Mouse (Mus musculus) megakaryocyte, adult 5-6 weeks (primary cell): ENCODE measurements around the gene Gm10842. TPM values are rescaled to one million over a fixed set of nuclear protein-coding genes. Genes with fewer than 3 reads are reported as not detected.
"Not testable (repeated sequence)": the region's sequence is repeated elsewhere in the genome, so short reads cannot be mapped to it uniquely, and the experiment has no call there.

Experiments
- ATAC-seq: 2 replicates; pipeline ENCODE4 v1.8.0; 2016; ENCODE audit warnings: mild to moderate bottlenecking, inconsistent platforms; ENCODE audit not compliant: poor library complexity, severe bottlenecking
- total RNA-seq, 2 experiments: library from RNA; stranded (forward) in 1 of 2; stranded (reverse) in 1 of 2; fragments of 153-499, 151-499 nt in 1 of 2; fragments of 221-1000, 200-1000 nt in 1 of 2; gene quantifications; 2 replicates each; pipeline versions ENCODE4 v1.2.3 to v1.2.4; 2015 to 2017

Gm10842 gene
- total RNA-seq (2015), result not detected in 2 replicates
- total RNA-seq (2017), result not detected in 2 replicates

DNA sequence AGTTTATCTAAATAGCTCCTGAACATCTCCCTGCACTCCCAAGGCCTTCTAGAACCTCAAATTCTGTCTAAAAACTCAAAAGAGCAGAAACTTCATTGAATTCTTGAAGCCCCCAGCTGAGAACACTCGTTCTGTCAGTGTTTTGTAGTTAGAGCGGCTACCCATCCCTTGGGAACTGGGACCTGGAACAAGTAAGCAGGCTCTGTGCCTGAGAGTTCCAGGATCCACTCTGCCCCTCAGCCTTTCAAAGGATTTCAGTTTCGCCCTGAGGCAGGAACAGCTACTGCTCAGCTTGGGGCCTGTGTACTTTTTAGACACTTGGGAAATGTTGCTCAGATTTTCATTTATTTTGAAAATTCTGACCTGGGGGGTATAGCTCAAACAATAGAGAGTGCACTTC, at the start of gene Gm10842:
Gm10842 (plus strand) TSS at position 301 of the 400 bp plus-strand sequence.
- ATAC-seq, result no peak

DNA sequence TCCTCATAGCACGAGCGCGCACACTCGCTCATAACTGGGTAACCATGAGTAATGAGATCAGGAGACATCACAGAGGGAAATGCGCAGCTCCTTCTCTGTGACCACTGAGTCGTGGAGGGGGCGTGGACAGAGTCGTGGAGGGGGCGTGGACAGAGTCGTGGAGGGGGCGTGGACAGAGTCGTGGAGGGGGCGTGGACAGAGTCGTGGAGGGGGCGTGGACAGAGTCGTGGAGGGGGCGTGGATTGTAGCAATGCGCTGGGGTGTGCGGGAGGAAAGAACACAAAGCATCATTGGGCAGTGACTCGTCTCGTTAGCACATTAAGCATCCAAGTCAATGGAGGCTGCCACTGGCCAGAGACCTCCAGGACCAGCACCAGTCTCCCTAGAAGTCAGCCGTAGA, 34.2 kb upstream of the Gm10842 start:
- not testable (repeated sequence) for ATAC-seq

DNA sequence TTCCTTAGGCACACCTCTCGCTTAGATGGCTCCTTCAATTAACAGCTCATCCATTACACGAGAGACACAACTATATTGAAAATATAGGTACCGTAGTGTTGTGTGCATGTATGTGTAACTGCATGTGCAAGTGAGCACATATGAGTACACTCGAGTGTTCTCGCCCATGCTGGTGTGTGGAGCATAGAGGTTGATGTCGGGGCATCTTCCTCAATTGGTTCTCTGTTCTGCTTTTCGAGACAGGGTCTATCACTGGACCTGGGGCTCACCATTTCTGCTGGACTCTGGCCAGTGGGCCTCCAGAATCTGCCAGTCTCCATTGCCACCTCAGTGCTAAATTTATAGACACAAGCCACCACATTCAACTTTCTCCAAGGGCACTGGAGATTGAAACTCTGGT, 28.9 kb upstream of the Gm10842 start:
- ATAC-seq, result peak; percentile 57

DNA sequence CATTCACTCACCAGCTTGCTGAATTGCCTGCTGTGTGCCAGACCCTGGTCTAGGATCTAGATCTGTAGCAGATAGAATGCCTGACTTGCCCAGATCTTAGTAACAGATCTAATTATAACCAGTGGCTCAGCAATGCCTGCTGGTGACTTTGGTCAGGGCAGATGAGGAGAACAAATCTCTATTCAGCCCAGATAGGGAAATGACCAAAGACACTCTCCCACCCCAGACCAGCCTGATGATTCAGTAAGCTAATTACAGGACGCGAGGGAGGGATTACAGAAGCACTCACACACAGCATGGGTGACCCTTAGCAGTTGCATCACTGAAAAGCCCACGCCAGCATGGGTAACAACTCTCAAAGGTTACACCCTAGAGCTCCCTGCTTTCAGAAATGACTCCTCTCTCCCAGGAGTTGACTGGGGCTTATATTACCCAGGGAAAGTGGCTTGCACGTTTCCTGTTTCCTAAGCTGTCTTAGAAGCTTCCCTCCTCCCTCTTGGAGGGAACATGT, 26.1 kb upstream of the Gm10842 start:
- ATAC-seq, result no peak

DNA sequence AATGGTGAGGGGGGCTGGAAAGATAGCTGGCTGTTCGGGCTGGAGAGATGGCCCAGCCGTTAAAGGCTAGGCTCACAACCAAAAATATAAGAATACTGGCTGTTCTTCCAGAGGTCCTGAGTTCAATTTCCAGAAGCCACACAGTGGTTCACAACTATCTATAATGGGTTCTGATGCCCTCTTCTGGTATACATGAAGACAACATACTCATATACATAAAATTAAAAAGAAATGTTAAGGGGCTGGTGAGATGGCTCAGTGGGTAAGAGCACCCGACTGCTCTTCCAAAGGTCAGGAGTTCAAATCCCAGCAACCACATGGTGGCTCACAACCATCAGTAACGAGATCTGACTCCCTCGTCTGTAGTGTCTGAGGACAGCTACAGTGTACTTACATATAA, 24.9 kb upstream of the Gm10842 start:
- ATAC-seq, result not testable (repeated sequence)

DNA sequence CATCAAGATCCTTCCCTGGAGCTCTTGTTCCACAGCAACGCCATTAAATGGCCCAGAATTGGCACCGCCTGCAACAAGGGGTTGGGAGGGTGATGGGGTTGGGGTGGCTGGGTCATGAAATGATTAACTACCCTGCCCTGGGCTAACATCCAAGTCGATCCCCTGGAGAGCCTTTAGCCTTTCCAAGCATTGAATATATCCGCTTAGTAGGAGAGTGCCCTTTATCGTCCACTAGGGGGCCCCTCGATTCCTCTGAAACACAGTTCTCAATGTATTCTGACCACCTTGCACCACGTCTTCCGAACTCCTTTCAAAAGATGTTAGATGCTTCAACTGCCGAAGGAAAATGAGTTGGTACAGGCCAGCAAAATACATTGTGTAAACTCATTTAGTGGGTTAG, 22.7 kb upstream of the Gm10842 start:
- ATAC-seq, result peak; percentile 46; the same call in 1 of the 2 replicates

DNA sequence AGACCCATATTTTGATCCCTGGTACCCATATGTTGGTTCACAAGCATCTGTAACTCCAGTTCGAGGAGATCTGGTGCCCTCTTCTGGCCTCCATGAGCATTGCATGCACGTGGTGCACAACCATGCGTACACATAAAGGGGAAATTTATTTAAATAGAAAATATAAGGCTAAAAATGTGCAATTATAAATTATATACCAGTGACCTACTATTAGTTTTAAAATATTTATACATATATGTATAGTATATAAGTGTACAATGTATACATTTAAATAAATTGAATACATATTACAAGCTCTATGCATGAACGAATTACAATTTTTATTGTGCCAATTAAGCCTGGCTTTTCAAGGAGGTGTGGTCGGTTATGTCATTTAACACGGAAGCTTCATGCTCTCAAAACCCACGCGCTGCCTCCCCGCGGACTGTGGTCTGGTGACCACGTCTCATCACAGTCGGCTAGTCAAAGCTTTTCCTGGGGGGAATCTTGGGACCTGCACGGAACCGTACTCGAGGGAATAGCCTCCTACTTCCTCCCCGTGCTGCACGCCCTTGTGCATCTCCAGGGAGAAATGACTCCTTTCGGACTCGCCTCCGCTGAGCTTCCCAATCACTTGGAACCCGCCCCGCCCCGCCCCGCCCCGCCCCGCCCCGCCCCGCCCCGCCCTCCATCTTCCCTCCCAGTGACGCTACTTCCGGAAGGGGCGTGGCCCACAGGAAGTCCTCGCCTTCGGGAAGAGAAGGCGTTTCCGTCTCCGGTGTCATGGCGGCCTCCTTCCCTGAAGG, 20.8 kb upstream of the Gm10842 start, which contains the start of gene Mettl2:
Mettl2 (plus strand) TSS at position 691 of the 785 bp plus-strand sequence.
- ATAC-seq, result peak; percentile 91

DNA sequence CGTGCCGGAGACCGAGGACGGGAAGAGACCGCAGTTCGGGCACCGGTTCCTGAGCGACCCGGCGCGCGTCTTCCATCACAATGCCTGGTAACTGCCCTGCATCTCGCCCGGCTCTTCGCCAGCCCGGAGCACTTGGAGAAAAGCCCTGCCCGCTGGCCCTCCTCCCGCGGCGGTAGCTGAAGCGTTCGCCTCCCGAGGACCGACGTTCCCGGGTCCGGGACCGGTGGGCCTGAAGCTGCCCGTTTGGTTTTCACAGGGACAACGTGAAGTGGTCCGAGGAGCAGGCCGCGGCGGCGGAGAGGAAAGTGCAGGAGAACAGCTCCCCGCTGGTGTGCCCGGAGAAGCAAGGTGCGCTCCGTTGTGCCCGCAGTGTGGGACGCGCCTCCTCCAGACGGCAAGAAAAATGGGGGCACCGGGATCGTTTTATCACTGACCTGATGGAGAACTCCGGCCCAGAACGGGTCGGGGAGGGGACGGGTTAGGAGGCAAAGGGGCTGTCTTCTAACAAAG, 20.1 kb upstream of the Gm10842 start:
- ATAC-seq, result peak; percentile 15

DNA sequence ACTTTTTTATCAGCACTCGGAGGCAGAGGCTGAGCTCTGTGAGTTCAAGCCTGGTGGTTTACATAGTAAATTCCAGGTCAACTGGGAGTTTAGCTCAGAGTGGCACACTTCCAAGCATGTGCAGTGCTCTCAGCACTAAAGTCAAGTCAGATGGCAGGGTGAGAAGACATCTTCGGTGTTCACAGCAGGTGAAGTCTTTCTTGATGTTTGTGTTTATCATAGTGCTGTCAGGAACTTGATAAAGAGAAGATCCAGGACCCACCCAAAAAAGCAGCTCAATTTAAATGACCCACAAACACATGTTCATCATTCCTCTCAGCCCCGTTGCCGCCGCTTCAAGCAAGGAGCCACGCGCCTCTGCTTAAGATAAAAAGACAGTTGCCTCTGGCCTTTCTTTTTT, 11.0 kb upstream of the Gm10842 start:
- no peak for ATAC-seq

DNA sequence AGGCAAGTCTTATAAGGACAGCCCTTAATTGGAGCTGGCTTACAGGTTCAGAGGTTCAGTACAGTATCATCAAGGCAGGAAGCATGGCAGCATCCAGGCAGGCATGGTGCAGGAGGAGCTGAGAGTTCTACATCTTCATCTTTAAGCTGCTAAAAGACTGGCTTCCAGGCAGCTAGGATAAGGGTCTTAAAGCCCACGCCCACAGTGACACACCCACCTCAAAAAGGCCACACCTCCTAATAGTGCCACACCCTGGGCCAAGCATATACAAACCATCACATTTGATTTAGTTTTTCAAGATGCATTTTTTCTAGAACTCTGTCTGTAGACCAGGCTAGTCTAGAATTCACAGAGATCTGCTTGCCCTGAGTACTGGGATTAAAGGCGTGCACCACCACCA, 9.4 kb upstream of the Gm10842 start:
- not testable (repeated sequence) for ATAC-seq

DNA sequence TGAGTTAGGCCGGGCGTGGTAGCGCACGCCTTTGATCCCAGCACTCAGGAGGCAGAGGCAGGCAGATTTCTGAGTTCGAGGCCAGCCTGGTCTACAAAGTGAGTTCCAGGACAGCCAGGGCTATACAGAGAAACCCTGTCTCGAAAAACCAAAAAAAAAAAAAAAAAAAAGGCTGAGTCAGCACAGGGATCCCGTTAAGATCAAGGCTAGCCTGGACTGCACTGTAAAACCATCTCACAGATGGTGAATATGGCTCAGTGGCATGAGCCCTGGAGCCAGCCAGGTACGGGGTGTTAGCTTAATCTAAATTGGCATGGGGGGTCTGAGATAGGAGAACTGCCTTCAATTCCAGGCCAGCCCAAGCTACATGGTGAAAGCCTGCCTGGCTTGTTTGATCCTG, 6.2 kb upstream of the Gm10842 start:
- not testable (repeated sequence) for ATAC-seq

DNA sequence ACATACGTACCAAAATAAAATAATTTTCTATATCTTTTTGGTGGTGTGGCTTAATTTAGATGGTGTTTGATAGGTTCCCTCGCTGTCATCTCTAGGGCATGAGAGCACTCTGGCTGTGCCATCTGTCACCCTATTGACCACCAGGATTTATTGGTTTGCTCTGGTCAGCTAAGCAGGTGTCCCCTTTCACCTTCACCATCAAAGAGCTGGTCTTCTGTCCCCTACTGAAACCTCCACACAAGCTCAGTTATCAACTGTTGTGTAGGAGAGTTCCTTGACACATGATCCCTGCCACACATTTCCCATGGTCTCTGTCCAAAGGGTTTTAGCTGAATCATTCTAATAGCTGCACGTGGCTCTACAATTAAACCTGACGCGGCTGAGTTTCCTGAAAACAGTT, 5.6 kb upstream of the Gm10842 start:
- ATAC-seq, result no peak

DNA sequence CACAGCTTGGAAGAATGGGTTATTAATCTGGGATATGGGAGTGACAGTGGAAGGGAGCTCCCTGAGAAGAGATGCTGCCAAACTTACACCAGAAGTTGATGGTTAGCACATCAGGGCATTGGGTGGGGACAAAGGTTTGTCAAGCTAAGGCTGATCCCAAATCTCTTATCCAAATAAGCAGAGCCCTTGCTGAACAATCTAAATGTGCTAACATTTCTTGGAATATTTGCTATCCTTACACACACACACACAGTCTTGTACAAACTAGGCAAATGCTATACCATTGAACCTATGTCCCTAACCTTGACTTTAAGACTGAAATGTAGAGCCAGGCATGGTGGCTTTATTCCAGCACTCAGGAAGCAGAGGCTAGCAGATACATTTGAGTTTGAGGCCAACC, 3.1 kb upstream of the Gm10842 start:
- ATAC-seq, result no peak

DNA sequence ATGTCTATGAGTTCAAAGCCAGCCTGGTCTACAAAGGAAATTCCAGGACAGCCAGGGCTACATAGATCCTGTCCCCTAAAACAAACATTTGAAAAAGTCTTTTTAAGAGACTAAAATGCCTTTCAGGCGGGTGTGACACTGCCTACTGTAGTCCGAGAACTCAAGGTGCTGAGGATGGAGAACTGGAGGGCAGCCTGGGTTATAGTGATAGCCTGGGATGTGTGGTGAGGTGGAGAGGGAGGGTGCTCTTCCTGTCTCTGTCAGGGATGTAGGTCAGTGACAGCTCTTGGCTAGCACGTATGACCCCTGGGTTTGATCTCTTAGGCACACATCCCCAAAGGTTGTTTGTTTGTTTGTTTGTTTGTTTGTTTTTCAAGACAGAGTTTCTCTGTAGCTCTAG, 2.6 kb upstream of the Gm10842 start:
- ATAC-seq, result no peak

DNA sequence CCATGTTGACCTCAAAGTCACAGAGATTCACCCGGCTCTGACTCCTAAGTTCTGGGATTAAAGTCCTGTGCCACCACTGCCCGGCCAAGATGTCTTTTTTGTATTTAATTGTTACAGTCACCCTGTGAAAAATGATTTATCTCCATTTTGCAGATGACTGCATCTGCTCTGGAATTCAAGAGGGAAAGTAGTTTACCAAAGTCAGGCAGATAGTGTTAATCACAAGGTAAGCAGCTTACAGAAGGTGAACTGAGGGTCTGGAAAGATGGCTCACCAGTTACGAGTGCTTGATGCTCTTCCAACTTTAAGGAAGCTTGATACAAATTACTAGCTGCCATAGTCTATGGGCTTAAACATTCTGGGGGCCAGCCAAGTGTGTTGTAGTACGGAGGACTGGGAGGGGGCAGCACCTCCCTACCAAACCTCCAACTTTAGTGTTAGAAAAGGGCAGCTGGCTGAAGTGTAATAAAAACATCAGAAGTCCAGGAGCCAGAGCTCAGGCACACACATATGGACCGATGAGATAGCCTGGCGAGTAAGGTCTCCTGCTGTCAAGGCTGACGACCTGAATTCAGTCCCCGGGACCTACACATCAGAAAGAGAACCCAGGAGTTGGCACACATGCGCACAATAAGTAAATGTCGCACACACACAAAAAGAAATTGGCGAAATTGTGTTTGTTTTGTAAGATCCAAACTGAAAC, 2.0 kb upstream of the Gm10842 start:
- ATAC-seq, result no peak

DNA sequence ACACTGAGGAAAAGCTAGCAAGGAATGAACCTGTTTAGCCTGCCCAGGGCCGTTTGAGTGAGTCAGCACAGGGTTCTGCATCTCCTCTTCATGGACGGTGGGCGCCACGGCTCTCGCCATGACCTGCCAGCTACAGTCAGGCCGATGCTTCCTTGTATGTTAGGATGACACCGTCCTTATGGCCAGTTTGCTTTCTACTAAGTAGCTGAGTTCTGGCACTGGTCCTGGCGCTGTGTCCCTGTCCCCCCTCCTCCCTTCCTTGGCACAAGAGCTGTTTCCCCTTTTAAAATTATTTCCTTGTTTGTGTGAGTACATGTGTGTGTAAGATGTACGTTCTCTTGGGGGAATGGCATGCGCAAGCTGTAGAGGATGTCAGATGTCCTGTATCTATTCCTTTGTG, 1.5 kb upstream of the Gm10842 start:
- no peak for ATAC-seq

DNA sequence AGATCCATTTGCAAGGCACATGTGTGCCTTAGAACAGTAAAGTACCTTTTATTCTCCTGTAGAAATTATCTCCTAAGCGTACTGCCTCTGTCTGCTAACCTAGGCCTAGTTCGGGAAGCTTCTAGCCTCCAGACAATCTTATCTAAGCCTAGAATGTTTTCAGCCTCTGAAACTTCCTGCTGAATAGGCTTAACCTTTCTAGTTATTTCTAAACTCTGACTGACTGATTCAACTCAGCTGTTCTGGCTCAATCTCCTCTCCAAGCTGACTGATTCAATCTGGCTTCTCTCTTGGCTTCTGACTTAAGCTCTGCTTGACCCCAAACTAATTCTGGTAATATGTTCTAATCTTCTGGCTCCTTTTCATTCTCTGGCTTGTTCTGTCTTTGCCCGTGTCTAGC, 2.7 kb downstream of the Gm10842 start:
- no peak for ATAC-seq

DNA sequence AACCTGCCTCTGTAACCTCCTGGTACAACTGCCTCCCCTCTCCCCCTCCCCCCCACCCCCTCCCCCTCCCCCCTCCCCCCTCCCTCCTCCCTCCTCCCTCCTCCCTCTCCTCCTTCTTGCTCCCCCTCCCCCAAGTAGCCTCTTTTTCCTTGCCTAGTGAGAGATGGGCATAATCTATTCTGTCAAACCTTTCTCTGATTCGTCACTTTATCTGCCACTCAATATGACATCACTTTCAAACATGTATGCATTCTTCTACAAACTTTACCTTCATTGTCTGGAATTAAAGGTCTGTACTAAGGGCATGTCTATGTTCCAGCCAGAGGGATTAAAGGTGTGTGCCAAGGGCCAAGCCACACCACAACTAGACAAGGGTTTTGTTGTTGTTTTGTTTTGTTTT, 3.1 kb downstream of the Gm10842 start:
- ATAC-seq, result no peak

DNA sequence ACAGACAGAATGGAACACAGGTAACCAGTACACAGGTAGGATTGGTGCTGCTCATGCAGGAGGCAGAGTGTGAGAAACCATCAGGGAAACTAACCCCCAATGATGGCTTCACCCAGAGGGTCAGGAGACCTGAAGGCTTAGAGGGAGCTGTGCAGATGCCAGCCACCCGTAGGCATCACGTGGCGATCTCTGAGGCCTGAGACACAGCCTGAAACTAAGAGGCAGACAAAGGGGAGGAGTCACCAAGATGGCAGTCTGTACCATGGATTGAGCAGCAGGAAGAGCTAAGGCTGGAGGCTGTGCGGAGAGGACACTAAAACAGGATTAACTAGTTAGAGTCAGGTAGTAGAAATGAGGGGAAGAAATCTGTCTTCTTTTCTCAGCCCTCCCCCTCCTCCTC, 4.0 kb downstream of the Gm10842 start:
- no peak for ATAC-seq

DNA sequence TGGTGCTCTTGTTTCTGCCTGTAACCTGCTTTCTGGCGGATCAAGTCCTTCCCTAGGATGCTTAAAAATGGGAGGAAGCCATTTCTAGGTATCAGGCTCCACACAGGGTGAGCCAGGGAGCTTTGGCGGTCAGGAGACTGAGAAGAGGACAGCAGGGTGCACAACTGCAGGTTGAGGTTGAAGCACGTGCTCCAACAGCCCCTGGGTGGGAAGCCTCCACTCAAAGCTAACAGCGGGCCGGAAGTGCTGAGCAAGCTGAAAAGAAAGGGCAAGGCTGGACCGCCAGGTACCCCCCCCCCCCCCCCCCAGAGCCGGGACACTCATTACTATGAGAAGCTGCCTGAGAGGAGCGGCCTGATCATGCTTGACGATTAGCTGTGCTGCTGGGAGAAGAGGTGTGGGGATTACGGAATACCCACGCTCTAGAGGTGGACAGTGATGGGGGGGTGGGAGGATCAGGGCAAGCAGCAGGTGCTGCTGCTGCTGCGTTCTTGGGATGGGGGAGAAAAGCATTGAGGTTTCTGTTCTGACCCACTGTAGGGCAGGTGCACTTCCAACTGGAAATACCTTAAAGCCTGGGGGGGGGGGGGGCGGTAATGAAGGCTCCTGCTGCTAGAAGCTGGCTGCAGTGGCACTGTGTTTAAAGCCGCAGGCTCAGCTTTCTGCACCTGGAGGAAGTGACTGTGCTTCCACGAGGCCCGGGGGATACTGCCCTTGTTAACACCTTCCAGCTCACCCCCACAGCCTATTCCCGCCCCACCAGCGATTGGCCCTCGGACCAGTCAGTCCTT, 4.7 kb downstream of the Gm10842 start:
- ATAC-seq, result no peak

DNA sequence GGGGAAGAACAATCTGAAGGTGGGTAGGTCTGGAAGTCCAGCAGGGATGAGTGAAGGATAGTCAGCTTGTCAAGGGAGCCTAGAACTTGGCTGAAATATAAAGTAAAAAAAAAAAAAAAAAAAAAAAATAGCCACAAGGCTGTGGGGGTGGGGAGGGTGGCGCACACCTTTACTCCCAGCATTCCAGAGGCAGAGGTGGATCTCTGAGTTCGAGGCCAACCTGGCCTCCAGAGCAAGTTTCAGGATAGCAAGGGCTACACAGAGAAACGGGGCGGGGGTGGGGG, 5.3 kb downstream of the Gm10842 start:
- no peak for ATAC-seq
